Mouse (Mus musculus) limb, embryonic 15.5 days (tissue): Measurements from ENCODE around the gene Gpr139. TPM values are rescaled to one million over a fixed set of nuclear protein-coding genes. Genes with fewer than 3 reads are reported as not detected.

Experiments
- polyA plus RNA-seq: library from polyadenylated mRNA; unstranded; fragments of >200 nt; fragmentation: Nextera tagmentation; extraction: Ambion mirVana; gene quantifications from 2 replicates; pipeline ENCODE4 v1.2.1, GENCODE M21; 2015

Gene Gpr139
- polyA plus RNA-seq, 1 experiment from 2014 or later: not detected

Other genes starting within 250 kb of the Gpr139 start
- 7.4 and 7.7 TPM in 2 replicates for gene Gprc5b, start 189.4 kb downstream of the Gpr139 start, polyA plus RNA-seq